Mouse (Mus musculus) forebrain, postnatal 0 days (tissue): ENCODE data around the gene Rora. TPM values are rescaled to one million over a fixed set of nuclear protein-coding genes. Genes with fewer than 3 reads are reported as not detected.

ENCODE experiments used
- ATAC-seq: fragments of 200-750 bp; cut with Nextera tagmentation; 2 replicates; pipeline ENCODE4 v1.8.0; 2017; ENCODE audit warnings: mild to moderate bottlenecking, moderate library complexity
- DNase-seq: peaks from one replicate; pipeline ENCODE4 v3.0.0-alpha.2; 2015
- H3K27ac ChIP-seq: fragments of 300-500 bp; sonication (generic); 2 replicates; pipeline ENCODE4 v1.5.1; 2014; ENCODE audit warnings: low read depth, mild to moderate bottlenecking, antibody characterized with exemption, low read length, moderate library complexity, mixed read lengths
- H3K27me3 ChIP-seq: fragments of 300-500 bp; sonication (generic); 2 replicates; pipeline ENCODE4 v1.6.1; 2014; ENCODE audit warnings: mild to moderate bottlenecking, low read length, mixed read lengths; ENCODE audit not compliant: insufficient read depth
- H3K36me3 ChIP-seq: fragments of 300-500 bp; sonication (generic); 2 replicates; pipeline ENCODE4 v1.6.1; 2014; ENCODE audit warnings: mild to moderate bottlenecking, moderate library complexity; ENCODE audit not compliant: insufficient read depth
- H3K4me1 ChIP-seq: fragments of 300-500 bp; sonication (generic); 2 replicates; pipeline ENCODE4 v1.6.1; 2014; ENCODE audit warnings: antibody characterized with exemption; ENCODE audit not compliant: insufficient read depth
- H3K4me2 ChIP-seq: fragments of 300-500 bp; sonication (generic); 2 replicates; pipeline ENCODE4 v1.6.1; 2014; ENCODE audit warnings: low read depth, mild to moderate bottlenecking, moderate library complexity
- H3K4me3 ChIP-seq: fragments of 300-500 bp; sonication (generic); 2 replicates; pipeline ENCODE4 v1.5.1; 2014; ENCODE audit warnings: low read depth, low read length, mixed read lengths
- H3K9ac ChIP-seq: fragments of 300-500 bp; sonication (generic); 2 replicates; pipeline ENCODE4 v1.6.1; 2014; ENCODE audit warnings: mild to moderate bottlenecking
- H3K9me3 ChIP-seq: fragments of 300-500 bp; sonication (generic); 2 replicates; pipeline ENCODE4 v1.6.1; 2016; ENCODE audit warnings: low read length
- CTCF ChIP-seq: sonication (generic); IDR thresholded peaks from 2 replicates; pipeline ENCODE4 v1.5.1; 2016; ENCODE audit warnings: antibody characterized with exemption, control low read depth, low read depth
- WGBS: fragments of 180-500 bp; shearing (Covaris S2); extraction: QIAGEN DNeasy Blood & Tissue Kit; methylation state at CpG from one replicate; pipeline ENCODE4 v1.1.7; 2014; 5-methylcytosine and 5-hydroxymethylcytosine counted together
- polyA plus RNA-seq: library from polyadenylated mRNA; unstranded; fragments of >200 nt; fragmentation: Nextera tagmentation; extraction: Ambion mirVana; gene quantifications from 2 replicates; pipeline ENCODE4 v1.2.1, GENCODE M21; 2015
- total RNA-seq: library from RNA; depleted of rRNA; stranded (reverse); fragments of >200 nt; gene quantifications from 2 replicates; pipeline ENCODE4 v1.2.3, GENCODE M21; 2014

The Rora gene
- total and polyA plus RNA-seq, 2 experiments from 2014 or later: 9.8 to 23.9 TPM

- Histone ChIP-seq H3K27me3 (no peaks in the 10 kb centered on the region), H3K4me2 (no peak overlapping the region), H3K36me3 (no peaks in the 10 kb centered on the region), H3K9me3 (no peaks in the 10 kb centered on the region), H3K9ac (no peak overlapping the region), H3K4me1 (peaks cover 3% of the 10 kb centered on the region; the same call in 1 of the 2 replicates), H3K4me3 (no peak overlapping the region), H3K27ac (no peak overlapping the region)
- no peak for ATAC-seq
- no peak for DNase-seq
- 85% methylated on average over 6 of the region's 6 CpGs for WGBS
- no peak for TF ChIP-seq CTCF
These were observed 486.6 kb downstream of the Rora start for GRCm38 (mm10) chr9:69140144-69140543.

GRCm38 (mm10) chr9:69141859-69142258 is 488.3 kb downstream of the Rora start:
- Histone ChIP-seq H3K36me3 (no peaks in the 10 kb centered on the region), H3K9ac (no peak overlapping the region), H3K9me3 (no peaks in the 10 kb centered on the region), H3K4me3 (no peak overlapping the region), H3K4me2 (no peak overlapping the region), H3K4me1 (peaks cover 3% of the 10 kb centered on the region; the same call in 1 of the 2 replicates), H3K27ac (no peak overlapping the region), H3K27me3 (no peaks in the 10 kb centered on the region)
- WGBS: 74% methylated on average over 4 of the region's 4 CpGs
- no peak for TF ChIP-seq CTCF
- no peak for DNase-seq
- no peak for ATAC-seq

- no peaks in the 10 kb centered on the region for H3K27me3 ChIP-seq
- H3K9me3 ChIP-seq: no peaks in the 10 kb centered on the region; the same call in 1 of the 2 replicates
- DNase-seq (no peak), ATAC-seq (no peak)
- no peak overlapping the region for H3K4me3 ChIP-seq
- no peaks in the 10 kb centered on the region for H3K36me3 ChIP-seq
- no peak overlapping the region for H3K4me2 ChIP-seq
- H3K4me1 ChIP-seq: no peaks in the 10 kb centered on the region
- WGBS: 88% methylated on average over 1 of the region's 1 CpGs
- 0 out of 2 replicates have a peak, but pooled peaks have one; percentile 10 for TF ChIP-seq CTCF
- no peak overlapping the region for H3K9ac ChIP-seq
- no peak overlapping the region for H3K27ac ChIP-seq
These were observed 493.4 kb downstream of the Rora start for GRCm38 (mm10) chr9:69146937-69147336.

GRCm38 (mm10) chr9:69150224-69150623 is 496.6 kb downstream of the Rora start:
- Histone ChIP-seq H3K4me2 (no peak overlapping the region), H3K27ac (no peak overlapping the region), H3K9me3 (no peaks in the 10 kb centered on the region; the same call in 1 of the 2 replicates), H3K9ac (no peak overlapping the region), H3K36me3 (no peaks in the 10 kb centered on the region), H3K4me3 (no peak overlapping the region), H3K27me3 (no peaks in the 10 kb centered on the region), H3K4me1 (no peaks in the 10 kb centered on the region)
- DNase-seq (no peak), ATAC-seq (peak; percentile 8; the same call in 1 of the 2 replicates)
- 24% methylated on average over 14 of the region's 14 CpGs for WGBS
- no peak for TF ChIP-seq CTCF

GRCm38 (mm10) chr9:69154684-69155083 is 501.1 kb downstream of the Rora start:
- no peak for TF ChIP-seq CTCF
- no peaks in the 10 kb centered on the region for H3K36me3 ChIP-seq
- 91% methylated on average over 5 of the region's 5 CpGs for WGBS
- no peak overlapping the region for H3K27ac ChIP-seq
- no peaks in the 10 kb centered on the region for H3K27me3 ChIP-seq
- H3K9ac ChIP-seq: no peak overlapping the region
- no peak for ATAC-seq
- no peaks in the 10 kb centered on the region; the same call in 1 of the 2 replicates for H3K9me3 ChIP-seq
- no peaks in the 10 kb centered on the region for H3K4me1 ChIP-seq
- no peak overlapping the region for H3K4me2 ChIP-seq
- no peak for DNase-seq
- H3K4me3 ChIP-seq: no peak overlapping the region

- H3K4me2 ChIP-seq: no peak overlapping the region
- no peaks in the 10 kb centered on the region for H3K9me3 ChIP-seq
- DNase-seq (no peak), ATAC-seq (no peak)
- H3K27ac ChIP-seq: no peak overlapping the region
- H3K27me3 ChIP-seq: no peaks in the 10 kb centered on the region
- TF ChIP-seq CTCF: no peak
- no peak overlapping the region for H3K4me3 ChIP-seq
- 64% methylated on average over 8 of the region's 8 CpGs for WGBS
- H3K9ac ChIP-seq: no peak overlapping the region
- no peaks in the 10 kb centered on the region for H3K36me3 ChIP-seq
- H3K4me1 ChIP-seq: no peaks in the 10 kb centered on the region
These were observed 502.4 kb downstream of the Rora start for GRCm38 (mm10) chr9:69155836-69156595.

- WGBS: 85% methylated on average over 5 of the region's 5 CpGs
These were observed 507.2 kb downstream of the Rora start for GRCm38 (mm10) chr9:69160818-69161217.

More at GRCm38 (mm10) chr9:69160818-69161217, 507.2 kb downstream of the Rora start:
- Histone ChIP-seq H3K4me3 (no peak overlapping the region), H3K9me3 (no peaks in the 10 kb centered on the region), H3K4me2 (no peak overlapping the region), H3K27ac (no peak overlapping the region), H3K4me1 (no peaks in the 10 kb centered on the region), H3K9ac (no peak overlapping the region), H3K36me3 (no peaks in the 10 kb centered on the region), H3K27me3 (no peaks in the 10 kb centered on the region)
- no peak for DNase-seq
- no peak for ATAC-seq
- TF ChIP-seq CTCF: peak; percentile 22
